ENCODE assay signal across 19 mouse cellular contexts in genomic region chr9:43309087-43309872, GRCm38 (mm10). TPM values are rescaled to one million over a fixed set of nuclear protein-coding genes. Genes with fewer than 3 reads are reported as not detected.
A peak's percentile ranks its signal among the peaks of the same experiment; 100 is the strongest.
DNase-seq lines count a peak whose midpoint lies in the region; TF ChIP-seq lines count a peak whose summit lies in the region.
"Had no signal": no experiment of that assay in that cellular context is flagged by ENCODE, and none has a peak within 500 bp of the region (broad histone marks: within the 10 kb centered on the region; RNA-seq: fewer than 3 reads in every experiment).

No protein-coding gene starts in this region.

- dilution Hi-C loops in CH12.LX (cut with MboI; ENCODE audit: extremely low pct_ligation_motif_present, extremely low pct_unique_long_range_greater_than_20kb, low sequenced_read_pairs): no loop called here

- no peaks in the 10 kb centered on the region for H3K36me3 ChIP-seq in CH12.LX (replicated peaks in 1 of 2; ENCODE audit: control insufficient read depth in 1 of 2, insufficient read depth in 1 of 2, low read length in 1 of 2)
- no peaks in the 10 kb centered on the region for H3K36me3 ChIP-seq in thymus, adult 2 months (ENCODE audit: control insufficient read depth, insufficient read depth, low read length)
- H3K36me3 ChIP-seq: G1E had no signal

- H3K4me2 ChIP-seq in CH12.LX (ENCODE audit: insufficient read depth, low read depth, poor library complexity, severe bottlenecking): peak overlapping the region; percentile 40

- H3K27me3 ChIP-seq in CH12.LX (replicated peaks): peaks cover 4% of the 10 kb centered on the region
- H3K27me3 ChIP-seq in thymus, adult 2 months (ENCODE audit: control insufficient read depth, insufficient read depth, low read length): no peaks in the 10 kb centered on the region

- WGBS in thymus, adult 2 months: 82% methylated on average over 6 of the region's 6 CpGs

- H3K9ac ChIP-seq in CH12.LX (ENCODE audit: insufficient read depth, low read depth): no peak overlapping the region

- peak; percentile 64 for TF ChIP-seq EP300 in CH12.LX (IDR thresholded peaks at IDR 0.05; ENCODE audit: low read length)

- in situ Hi-C loops in CH12.LX (cut with MboI; ENCODE audit: low pct_ligation_motif_present, low pct_unique_long_range_greater_than_20kb, low sequenced_read_pairs): no loop called here

- no peaks in the 10 kb centered on the region for H3K79me2 ChIP-seq in CH12.LX (replicated peaks; ENCODE audit: control insufficient read depth, extremely low read depth, insufficient read depth, poor library complexity, severe bottlenecking)

- no peak overlapping the region for H3K4me3 ChIP-seq in CH12.LX (replicated peaks in 1 of 3; ENCODE audit: low read depth in 2 of 3, low read length in 2 of 3, poor library complexity in 1 of 3)
- H3K4me3 ChIP-seq in thymus, adult 2 months (ENCODE audit: control insufficient read depth, insufficient read depth, low read length): no peak overlapping the region

- H3K27ac ChIP-seq in CH12.LX (ENCODE audit: insufficient read depth, low read depth): no peak overlapping the region
- no peak overlapping the region for H3K27ac ChIP-seq in thymus, adult 2 months (ENCODE audit: control insufficient read depth, insufficient read depth, low read length)

- TF ChIP-seq POLR2A in CH12.LX (IDR thresholded peaks at IDR 0.05; ENCODE audit: low read depth, low read length): no peak
- TF ChIP-seq POLR2A in thymus, adult 2 months (IDR thresholded peaks at IDR 0.05; ENCODE audit: control insufficient read depth, extremely low read depth, insufficient read depth, low read length, poor library complexity): no peak

- TF ChIP-seq CTCF in CH12.LX (conservative IDR thresholded peaks at IDR 0.05 in 1 of 2, IDR thresholded peaks at IDR 0.05 in 1 of 2; ENCODE audit: low read depth in 2 of 2, low read length in 2 of 2): no peak
- TF ChIP-seq CTCF in thymus, adult 2 months (IDR thresholded peaks at IDR 0.05; ENCODE audit: borderline replicate concordance, control insufficient read depth, extremely low read depth, insufficient read depth, low read length, poor library complexity): no peak

- H3K9me3 ChIP-seq in CH12.LX (replicated peaks; ENCODE audit: low read length): no peaks in the 10 kb centered on the region

- TF ChIP-seq RAD21 in CH12.LX (IDR thresholded peaks at IDR 0.05; ENCODE audit: low read depth, low read length): no peak; the same call in 1 of the 2 replicates

- peak; percentile 79 for DNase-seq in CH12.LX (ENCODE audit: extremely low read depth)
- DNase-seq in thymus, adult 2 months: no peak
- DNase-seq: adrenal gland, adult 2 months; adrenal gland, adult 8-10 months; adrenal gland, postnatal 10 days; adrenal gland, postnatal 14 days; adrenal gland, postnatal 25 days; adrenal gland, postnatal 36 days; B cell, adult 2 months; cerebellum, adult 11 months; cerebellum, adult 11-12 months; cerebellum, adult 18-20 months; cerebellum, adult 2 months; cerebellum, adult 8-10 months had no signal

- H3K4me1 ChIP-seq in CH12.LX (ENCODE audit: control insufficient read depth in 1 of 2, insufficient read depth in 2 of 2): peaks cover 25 to 73% of the 10 kb centered on the region in 2 experiments
- no peaks in the 10 kb centered on the region for H3K4me1 ChIP-seq in thymus, adult 2 months (replicated peaks; ENCODE audit: control insufficient read depth, insufficient read depth, low read length)

TF ChIP-seq in CH12.LX, 34 proteins besides CTCF, POLR2A, EP300 and RAD21:
- TF ChIP-seq MAX (IDR thresholded peaks at IDR 0.05; ENCODE audit: low read length) (no peak), SMC3 (IDR thresholded peaks at IDR 0.05; ENCODE audit: low read depth, low read length) (no peak), TCF12 (IDR thresholded peaks at IDR 0.05; ENCODE audit: low read depth, low read length) (peak; percentile 78), ZMIZ1 (IDR thresholded peaks at IDR 0.05; ENCODE audit: low read depth, low read length) (no peak), NELFE (IDR thresholded peaks at IDR 0.05; ENCODE audit: low read depth, low read length) (no peak), IRF4 (IDR thresholded peaks at IDR 0.05; ENCODE audit: low read depth, low read length) (peak; percentile 50; the same call in 1 of the 2 replicates), SIN3A (IDR thresholded peaks at IDR 0.05; ENCODE audit: low read length) (no peak; the same call in 1 of the 2 replicates), USF1 (IDR thresholded peaks at IDR 0.05; ENCODE audit: low read depth, low read length) (no peak), JUND (conservative IDR thresholded peaks at IDR 0.05; ENCODE audit: low read depth, low read length) (no peak), GABPA (IDR thresholded peaks at IDR 0.05; ENCODE audit: insufficient replicate concordance, low read depth, low read length) (no peak), CHD2 (IDR thresholded peaks at IDR 0.05; ENCODE audit: low read length) (peak; percentile 41; the same call in 1 of the 2 replicates), HCFC1 (IDR thresholded peaks at IDR 0.05; ENCODE audit: low read depth, low read length) (no peak), E2F4 (IDR thresholded peaks at IDR 0.05; ENCODE audit: insufficient replicate concordance, low read depth, low read length) (no peak), KAT2A (IDR thresholded peaks at IDR 0.05; ENCODE audit: insufficient replicate concordance, low read length) (0 out of 2 replicates have a peak, but pooled peaks have one; percentile 6), ZNF384 (IDR thresholded peaks at IDR 0.05; ENCODE audit: low read depth, low read length) (peak; percentile 71), USF2 (conservative IDR thresholded peaks at IDR 0.05; ENCODE audit: low read depth, low read length) (no peak), UBTF (IDR thresholded peaks at IDR 0.05; ENCODE audit: low read depth, low read length) (no peak), MEF2A (IDR thresholded peaks at IDR 0.05; ENCODE audit: borderline replicate concordance, low read depth, low read length) (no peak; the same call in 1 of the 2 replicates), POLR2AphosphoS2 (IDR thresholded peaks at IDR 0.05; ENCODE audit: low read depth, low read length) (no peak), JUN (IDR thresholded peaks at IDR 0.05; ENCODE audit: insufficient read depth, low read depth, low read length) (no peak), BHLHE40 (IDR thresholded peaks at IDR 0.05; ENCODE audit: low read depth, low read length) (peak; percentile 39; the same call in 1 of the 2 replicates), ZKSCAN1 (IDR thresholded peaks at IDR 0.05; ENCODE audit: borderline replicate concordance, low read depth, low read length) (no peak), ZC3H11A (IDR thresholded peaks at IDR 0.05; ENCODE audit: low read depth, low read length) (no peak), MXI1 (IDR thresholded peaks at IDR 0.05; ENCODE audit: low read depth, low read length) (no peak), NRF1 (IDR thresholded peaks at IDR 0.05; ENCODE audit: low read depth, low read length) (no peak), TBP (conservative IDR thresholded peaks at IDR 0.05; ENCODE audit: low read depth, low read length) (no peak), ELF1 (IDR thresholded peaks at IDR 0.05; ENCODE audit: low read depth, low read length) (no peak), MAZ (IDR thresholded peaks at IDR 0.05; ENCODE audit: low read depth, low read length) (peak; percentile 51; the same call in 1 of the 2 replicates), CHD1 (IDR thresholded peaks at IDR 0.05; ENCODE audit: low read depth, low read length) (no peak), MAFK (IDR thresholded peaks at IDR 0.05; ENCODE audit: insufficient replicate concordance, low read length) (0 out of 2 replicates have a peak, but pooled peaks have one; percentile 34), RCOR1 (conservative IDR thresholded peaks at IDR 0.05; ENCODE audit: low read depth, low read length) (no peak), PAX5 (IDR thresholded peaks at IDR 0.05; ENCODE audit: low read length) (no peak), ETS1 (conservative IDR thresholded peaks at IDR 0.05; ENCODE audit: low read depth, low read length) (peak; percentile 64), MYC (IDR thresholded peaks at IDR 0.05; ENCODE audit: low read depth, low read length) (no peak)

RNA-seq across cellular contexts. Expression of gene Trim29, which starts 1.4 kb away (rescaled TPM):
- total RNA-seq in CH12.LX (2012; rRNA removed) (0.13 and 0.59 TPM in 2 replicates), CH12.LX (2014; rRNA removed) (0.17 and 0.19 TPM in 2 replicates)
- 0.21 and 0.26 TPM in 2 replicates for polyA plus RNA-seq in CH12.LX (2012; ENCODE audit: insufficient read length, low read depth)
- polyA plus RNA-seq in thymus, adult 2 months (2012; rRNA removed): 30.1 and 35.6 TPM in 2 replicates
- total RNA-seq: G1E, MEL had no signal
- polyA plus RNA-seq: activated CD4-positive, CD25-positive, alpha-beta regulatory T cell, adult 4 months; CD4-positive, CD25-positive, alpha-beta regulatory T cell, adult 4 months; G1E; Patski had no signal

Comparison
In these comparisons a context has a peak if more than half of its experiments do, and no peak if none do; other contexts are left out.
1. RNA of gene Trim29, which starts 1.4 kb away (polyA plus RNA-seq): 30.1 to 35.6 TPM in thymus, adult 2 months; 0.21 to 0.26 TPM in CH12.LX; every median in the first group is over 10 times any median in the second.